Mouse (Mus musculus) cerebral cortex, adult 2 months (tissue): ENCODE data around the gene Thap2.

Experiments
- WGBS: fragments of 180-500 bp; shearing (Covaris S2); methylation state at CpG from one replicate; pipeline ENCODE4 v1.1.7; 2018; 5-methylcytosine and 5-hydroxymethylcytosine counted together

The Thap2 gene

DNA sequence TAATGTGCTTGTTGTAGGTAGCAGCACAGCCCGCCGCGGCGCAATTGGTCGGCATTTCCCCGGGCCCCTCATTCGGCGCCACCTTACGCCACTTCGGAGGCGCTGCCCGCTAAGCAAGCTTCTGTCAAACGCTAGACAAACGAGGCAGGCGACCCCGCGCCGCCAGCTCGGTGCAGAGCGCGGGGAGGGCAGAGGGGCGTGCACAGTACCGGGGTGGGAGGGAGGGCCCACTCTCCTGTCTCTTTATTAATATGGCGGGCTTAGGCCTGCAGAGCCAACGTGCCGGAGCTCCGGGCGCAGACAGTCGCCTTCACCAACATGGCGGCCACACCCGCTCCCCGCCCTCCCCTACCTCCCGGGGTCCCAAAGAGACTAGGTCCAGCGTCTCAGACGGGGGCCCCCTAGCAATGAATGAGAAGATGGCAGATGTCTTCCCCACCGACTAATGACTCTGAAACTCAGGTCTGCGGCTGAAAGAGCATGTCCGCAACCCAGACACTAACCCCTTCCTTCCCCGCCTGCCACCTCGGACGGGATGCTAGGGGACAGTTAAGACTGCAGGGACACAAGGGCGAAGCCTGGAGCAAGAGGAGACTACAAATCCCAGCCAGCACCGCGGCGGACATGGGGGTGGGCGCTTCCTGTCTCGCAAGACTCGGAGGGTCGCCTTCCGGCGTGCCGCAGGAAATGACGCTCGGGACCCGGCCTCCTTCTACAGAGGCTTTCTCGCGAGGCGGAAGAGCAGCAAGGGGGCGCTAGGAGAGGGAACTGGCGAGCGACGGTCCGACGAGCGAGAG lies at the start of gene Thap2, which contains the start of gene Zfc3h1:
Thap2 (minus strand) TSS at position 223 of the 797 bp plus-strand sequence.
Zfc3h1 (plus strand) TSS at position 739 of the 797 bp plus-strand sequence.
- under 1% methylated on average over 65 of the region's 65 CpGs for WGBS

DNA sequence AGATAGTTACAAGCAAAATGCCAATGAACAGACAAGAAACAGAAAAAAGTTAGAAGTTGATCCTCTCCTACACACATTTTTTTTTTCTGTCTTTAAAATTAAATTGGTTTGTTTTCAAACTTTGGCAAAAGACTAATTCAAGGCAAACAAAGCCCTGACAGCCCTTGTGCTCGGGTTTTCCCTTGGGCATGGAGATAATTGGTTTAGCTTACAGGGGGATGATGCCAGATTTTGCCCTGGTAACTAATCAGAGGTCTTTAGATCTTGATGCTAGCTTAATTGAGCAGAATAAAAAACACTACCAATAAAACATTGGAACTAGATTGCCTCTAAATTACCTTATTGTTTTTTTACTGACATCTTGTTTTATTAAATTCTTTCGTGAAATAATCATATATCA lies 41.1 kb upstream of the Thap2 start:
- WGBS = 64% methylated on average over 2 of the region's 2 CpGs

DNA sequence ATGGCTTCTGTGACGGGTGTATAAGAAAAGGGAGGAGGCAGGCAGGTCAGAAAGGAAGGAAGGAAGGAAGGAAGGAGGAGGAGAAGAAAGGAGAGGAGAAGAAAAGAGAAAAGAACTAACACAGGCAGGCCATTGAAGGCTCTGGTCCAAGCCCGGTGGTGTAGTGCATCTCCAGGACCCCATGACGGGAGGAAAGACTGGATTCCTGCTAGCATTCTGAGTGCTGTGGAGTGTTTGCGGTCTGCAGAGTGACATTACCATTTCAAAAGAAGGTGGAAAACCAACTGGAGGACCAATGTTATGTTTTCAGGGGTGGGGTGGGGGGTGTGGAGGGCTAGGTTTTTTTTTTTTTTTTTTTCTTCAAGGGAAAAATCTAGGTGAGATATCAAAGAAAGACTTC lies 37.7 kb upstream of the Thap2 start:
- 84% methylated on average over 4 of the region's 4 CpGs for WGBS

DNA sequence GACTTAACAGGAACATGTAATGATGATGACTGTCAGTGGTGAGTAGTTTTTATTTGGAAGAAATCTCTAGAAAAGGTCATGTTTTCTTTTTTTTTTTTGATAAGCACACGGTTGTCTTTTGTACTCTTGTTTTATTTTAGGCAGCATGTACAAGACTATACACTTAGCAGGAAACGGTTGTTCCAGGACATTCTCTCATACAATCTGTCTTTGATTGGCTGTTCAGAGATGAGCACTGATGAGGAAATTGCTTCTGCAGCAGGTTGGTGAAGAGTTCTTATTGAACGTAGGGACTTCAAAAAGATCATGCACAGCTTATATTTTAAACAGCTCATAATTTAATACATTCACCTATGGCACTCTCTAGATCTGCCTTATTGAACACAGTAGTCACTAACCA lies 29.8 kb upstream of the Thap2 start:
- 69% methylated on average over 3 of the region's 3 CpGs for WGBS

DNA sequence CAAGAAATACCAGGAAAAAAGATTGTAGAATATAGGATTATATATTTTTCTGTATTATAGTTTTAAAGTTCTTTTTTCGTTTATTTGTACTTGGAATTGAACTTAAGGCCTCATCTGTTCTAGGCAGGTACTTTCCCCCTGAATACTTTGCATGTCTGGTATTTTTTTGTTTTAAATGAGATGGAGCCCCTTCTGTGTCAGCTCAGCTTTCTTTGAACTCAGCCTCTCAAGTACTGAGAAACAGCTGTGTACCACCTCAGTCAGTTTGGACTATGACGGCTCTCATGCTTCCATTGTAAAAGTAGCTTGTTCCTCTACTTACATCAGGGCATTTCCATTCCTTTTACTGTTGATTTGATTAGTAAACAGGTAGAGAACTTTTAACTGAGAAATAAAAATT lies 29.3 kb upstream of the Thap2 start:
- WGBS = 93% methylated on average over 2 of the region's 2 CpGs

DNA sequence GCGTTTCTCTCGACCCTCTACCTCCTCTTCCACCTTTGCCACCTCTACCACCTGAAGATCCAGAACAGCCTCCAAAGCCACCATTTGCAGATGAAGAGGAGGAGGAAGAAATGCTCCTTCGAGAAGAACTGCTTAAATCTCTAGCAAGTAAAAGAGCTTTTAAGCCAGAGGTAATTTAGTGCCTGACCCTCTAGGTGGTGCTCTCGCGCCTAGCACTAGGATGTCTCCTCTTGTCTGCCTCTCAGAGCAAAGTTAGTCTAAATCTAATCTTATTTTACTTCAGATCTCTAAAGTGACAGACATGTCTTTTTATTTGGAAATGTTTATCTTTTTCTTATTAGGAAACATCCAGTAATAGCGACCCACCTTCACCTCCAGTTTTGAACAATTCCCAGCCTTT lies 22.1 kb upstream of the Thap2 start:
- WGBS = 57% methylated on average over 6 of the region's 6 CpGs

DNA sequence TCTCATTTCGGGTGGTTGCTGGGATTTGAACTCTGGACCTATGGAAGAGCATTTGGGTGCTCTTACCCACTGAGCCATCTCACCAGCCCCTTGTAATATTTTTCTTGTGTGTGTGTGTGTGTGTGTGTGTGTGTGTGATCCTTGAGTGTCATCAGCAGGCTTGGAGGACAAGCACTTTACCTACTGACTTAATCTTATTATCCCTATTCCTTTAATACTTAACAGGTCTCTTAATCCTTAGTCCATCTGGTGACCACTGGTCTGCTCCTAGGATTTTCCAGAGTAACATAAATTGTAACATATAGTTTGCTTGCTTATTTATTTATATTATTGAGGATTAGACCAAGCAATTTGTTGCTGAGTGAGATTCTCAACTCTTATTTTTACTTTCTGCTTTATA lies 7.7 kb upstream of the Thap2 start:
- 94% methylated on average over 1 of the region's 1 CpGs for WGBS

DNA sequence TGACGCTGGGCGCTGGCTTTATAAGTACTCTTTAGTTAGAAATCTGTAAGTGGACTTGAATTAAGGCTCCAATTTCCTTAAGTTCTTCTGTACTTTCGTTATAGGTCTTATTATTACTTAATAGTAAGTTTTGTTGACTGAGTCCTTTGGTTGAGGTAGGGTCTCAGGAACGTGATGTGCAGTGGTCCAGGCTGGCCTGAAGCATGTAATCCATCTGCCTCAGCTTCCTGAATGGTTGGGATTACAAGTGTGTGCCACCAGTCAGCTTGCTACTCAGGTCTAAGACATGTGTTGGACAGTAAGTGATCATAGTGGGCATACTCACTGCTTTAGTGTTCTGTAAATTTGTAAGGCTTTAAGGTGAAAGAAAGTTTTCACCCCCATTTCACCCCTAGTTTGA lies 6.8 kb upstream of the Thap2 start:
- WGBS = 94% methylated on average over 4 of the region's 4 CpGs

DNA sequence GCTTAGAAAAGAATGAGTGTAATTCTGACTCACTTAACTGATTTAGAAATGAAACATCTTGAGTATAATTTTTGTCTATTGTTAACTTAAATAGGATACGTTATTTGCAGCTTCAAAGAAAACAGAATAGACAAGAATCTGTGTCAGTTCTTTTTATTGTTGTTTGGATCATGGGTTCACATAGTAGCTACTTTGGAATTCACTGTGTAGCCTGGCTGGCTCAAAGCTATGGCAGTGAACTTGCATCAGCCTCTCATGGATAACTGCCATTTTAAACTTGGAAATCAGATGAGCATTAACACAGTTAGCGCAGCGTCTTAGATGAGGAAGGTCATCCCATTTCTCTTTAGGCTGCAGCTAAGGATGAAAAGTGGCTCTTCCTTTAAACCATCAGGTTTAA lies 3.6 kb upstream of the Thap2 start:
- 38% methylated on average over 3 of the region's 3 CpGs for WGBS

DNA sequence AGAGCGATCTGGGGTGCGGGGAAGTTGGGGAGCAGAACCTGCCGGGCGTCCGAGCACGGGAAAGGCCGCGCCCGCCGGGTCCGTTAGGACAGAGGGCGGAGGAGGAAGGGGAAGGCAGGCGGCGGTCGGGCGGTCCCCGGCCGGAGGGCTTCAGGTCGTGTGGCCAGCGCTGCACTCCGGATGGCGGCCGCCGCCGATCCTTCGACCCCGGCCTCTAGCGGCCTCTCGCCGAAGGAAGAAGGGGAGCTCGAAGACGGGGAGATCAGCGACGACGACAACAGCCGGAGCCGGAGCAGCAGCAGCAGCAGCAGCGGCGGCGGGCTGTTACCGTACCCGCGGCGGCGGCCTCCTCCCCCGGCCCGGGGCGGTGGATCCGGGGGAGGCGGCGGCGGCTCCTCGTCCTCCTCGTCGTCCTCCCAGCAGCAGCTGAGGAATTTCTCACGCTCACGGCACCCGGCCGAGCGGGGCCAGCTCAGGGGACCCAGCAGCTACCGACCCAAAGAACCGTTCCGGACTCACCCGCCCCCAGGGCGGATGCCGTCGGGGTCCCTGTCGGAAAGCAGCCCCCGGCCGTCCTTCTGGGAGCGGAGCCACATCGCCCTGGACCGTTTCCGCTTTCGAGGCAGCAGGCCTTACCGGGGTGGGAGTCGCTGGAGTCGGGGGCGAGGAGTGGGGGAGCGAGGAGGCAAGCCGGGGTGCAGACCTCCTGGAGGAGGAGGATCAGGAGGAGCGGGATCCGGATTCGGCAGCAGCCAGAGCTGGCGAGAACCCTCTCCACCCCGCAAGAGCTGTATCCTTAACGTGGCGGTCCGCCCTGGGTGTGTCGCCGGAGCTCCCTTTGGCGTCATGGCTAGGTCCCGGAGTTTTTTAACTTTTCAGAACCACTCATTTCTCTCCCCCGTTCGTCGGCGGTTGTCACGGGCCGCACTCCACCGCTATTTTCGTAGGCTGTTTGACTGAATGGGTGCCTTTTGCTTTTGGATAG lies 1.1 kb upstream of the Thap2 start:
- WGBS = under 1% methylated on average over 86 of the region's 101 CpGs

DNA sequence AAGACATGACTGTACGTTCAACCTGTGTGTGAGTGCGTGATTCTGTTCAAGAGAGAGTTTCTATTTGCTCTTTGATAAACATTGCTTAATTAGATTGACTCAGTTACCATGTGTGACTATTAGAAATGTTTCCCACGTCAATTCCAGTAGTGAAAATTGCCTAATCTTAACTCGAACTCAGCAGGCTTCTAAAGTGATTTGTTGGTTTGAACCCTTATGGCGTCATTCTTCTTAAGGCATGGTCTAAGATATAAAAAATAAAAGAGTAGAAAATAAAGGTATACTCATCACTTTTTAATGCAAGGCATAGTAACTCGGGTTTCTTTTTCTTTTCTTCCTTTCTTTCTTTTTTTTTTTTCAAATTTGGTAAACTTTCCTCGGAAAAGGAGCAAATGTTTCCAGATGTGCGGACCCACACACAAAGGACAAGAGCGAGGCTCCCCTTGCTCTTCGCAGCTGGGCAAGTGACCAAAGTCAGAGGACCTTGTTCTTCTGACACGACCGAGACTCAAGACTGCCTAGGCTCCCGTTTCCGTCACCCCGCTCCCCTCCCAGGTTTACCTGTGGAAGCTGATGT lies 511 bp downstream of the Thap2 start:
- 1% methylated on average over 15 of the region's 15 CpGs for WGBS

DNA sequence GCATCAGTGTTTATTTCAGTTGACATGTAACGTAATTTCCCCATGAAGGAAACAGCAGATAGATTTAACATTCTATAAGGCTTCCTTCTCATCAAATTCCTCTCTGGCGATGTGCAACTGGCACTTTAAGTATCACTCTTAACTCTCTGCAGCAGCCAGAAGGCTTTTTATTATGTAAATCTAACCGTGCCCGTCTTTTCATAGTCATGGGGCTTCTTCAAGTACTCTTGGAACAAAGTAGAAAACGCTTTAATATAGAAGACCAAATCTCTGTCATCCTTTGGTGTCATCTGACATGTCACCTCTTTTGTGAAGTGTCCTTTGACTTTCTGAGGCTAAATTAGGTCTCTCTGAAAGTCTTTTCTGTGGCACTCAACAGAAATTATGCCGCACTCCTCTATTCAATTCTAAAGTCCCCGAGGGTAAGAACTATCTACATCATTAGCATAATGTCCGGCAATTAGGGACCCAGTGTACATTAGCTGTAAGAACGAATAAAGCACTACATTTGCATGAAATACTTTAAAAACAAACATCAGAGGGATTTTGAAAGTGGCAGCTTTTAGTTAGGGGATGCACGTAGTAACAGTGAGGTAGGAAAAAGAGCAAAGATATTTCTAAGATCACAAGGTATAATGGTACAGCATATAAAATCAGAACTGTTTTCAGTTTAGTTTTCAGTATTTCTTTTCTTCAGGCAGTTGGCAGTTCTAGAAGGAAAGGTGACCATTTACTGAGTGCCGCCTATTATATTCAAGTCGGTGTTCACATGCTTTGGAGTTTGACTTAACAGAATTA lies 1.2 kb downstream of the Thap2 start:
- 17% methylated on average over 12 of the region's 12 CpGs for WGBS

DNA sequence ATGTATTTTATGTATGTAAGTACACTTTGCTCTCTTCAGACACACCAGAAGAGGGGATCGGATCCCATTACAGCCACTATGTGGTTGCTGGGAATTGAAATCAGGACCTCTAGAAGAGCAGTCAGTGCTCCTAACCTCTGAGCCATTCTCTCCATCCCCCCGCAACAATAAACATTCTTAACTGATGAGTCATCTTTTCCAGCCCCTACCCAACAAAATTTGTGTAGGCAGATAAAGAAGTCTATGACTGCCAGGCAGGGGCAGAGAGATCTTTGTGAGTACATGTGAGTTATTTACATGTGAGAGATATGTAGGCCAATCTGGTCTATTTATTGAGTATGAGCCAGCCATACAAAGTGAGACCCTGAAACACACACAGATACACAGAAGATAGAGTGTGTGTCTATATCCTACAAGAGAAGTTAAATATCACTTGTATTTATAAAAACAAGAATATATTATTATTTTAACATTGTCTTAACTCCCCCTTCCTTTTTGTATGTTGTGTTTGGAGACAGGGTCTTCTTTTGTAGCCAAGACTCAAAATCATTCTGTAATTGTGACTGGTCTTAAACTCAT lies 2.6 kb downstream of the Thap2 start:
- WGBS = 86% methylated on average over 2 of the region's 2 CpGs

DNA sequence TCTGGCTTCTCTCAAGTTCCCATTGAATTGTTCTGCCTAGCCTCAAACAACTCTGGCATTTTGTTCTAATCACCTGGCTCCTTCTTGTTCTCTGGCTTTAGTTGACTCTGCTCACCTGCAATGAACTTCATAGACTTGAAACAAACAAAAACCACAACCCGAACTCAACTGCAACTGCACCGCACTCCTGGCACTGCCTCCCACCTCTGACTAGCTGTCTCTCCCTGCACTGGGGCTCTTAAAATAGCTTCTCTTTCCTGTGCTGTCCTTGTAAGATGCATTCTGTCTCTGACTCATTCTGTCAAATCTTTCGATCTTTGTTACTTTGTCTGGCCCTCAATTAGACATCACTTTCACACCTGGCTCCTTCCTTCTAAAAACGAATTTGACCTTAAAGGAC lies 21.1 kb downstream of the Thap2 start:
- WGBS = 61% methylated on average over 4 of the region's 4 CpGs

DNA sequence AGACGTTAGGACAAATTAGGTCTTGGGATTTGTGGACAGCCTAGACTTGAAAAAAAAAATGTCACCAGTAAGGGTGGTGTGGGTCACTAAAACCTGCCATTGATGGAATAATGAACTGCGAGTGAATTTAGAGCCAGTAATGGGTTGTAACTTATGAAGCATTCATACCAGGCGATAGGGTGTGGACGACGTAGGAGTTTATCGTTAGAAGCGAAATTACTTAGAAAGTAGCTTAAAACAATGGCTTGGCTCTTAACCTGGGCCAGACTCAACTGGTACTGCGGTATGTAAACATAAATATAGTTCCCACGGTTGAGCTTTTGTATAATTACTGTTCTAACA lies 21.6 kb downstream of the Thap2 start:
- WGBS = 3% methylated on average over 9 of the region's 9 CpGs

DNA sequence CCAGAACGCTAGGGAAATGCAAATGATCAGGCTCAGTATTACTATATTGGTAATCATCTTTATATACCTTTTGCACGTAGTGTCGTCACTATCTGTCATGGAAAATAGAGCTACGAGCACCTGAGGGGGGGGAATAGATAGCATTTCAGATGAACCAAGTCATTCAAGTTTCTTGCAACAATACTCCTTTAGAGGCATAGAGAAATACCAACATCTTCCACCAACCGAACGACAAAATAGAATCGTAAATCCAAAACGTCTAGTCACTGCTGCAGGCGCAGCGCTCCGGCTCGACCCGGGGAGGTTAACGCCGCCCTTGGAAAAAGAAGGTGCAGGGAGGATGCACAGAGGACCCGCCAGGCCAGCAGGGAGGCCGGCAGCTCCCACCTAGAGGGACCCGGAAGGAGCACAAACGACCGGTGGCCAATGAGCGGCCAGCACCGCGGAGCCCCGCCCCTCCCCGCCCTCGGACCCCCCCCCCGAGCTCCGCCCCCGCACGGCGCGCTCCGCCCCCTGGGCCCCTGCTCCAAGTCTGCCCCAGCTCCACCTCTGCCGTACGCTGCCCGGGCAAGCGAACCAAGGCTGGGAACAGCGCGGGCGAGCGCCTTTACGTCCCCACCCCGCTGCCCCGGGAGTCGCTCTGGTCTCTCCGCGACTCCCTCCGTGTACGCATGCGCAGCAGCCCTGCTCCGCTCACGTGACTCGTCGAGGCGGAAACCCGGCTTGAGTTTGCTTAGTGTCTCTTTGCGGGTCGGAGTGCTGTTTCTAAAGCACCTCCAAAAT lies 22.2 kb downstream of the Thap2 start, which contains the start of gene Tmem19:
Tmem19 (minus strand) TSS at position 662 of the 783 bp plus-strand sequence.
- 1% methylated on average over 54 of the region's 58 CpGs for WGBS

DNA sequence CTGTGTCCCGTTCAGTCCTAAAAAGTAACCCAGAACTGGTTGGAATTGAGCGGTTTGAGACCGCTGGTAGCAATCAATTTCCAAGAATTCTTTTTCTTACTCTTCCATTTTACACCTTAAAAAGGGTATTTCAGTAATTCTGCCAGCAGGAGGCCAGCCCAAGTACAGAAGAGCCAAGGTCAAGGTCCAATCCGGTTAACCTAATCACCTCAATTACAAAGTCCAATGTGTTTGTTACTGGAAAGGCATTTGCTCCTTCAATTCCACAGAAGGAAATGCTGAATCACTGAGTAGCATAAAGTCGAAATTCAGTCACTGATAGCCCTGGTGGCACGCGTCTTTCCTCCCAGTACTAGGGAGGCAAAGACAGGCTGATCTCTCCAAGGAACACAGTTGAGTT lies 25.2 kb downstream of the Thap2 start:
- 93% methylated on average over 7 of the region's 7 CpGs for WGBS

DNA sequence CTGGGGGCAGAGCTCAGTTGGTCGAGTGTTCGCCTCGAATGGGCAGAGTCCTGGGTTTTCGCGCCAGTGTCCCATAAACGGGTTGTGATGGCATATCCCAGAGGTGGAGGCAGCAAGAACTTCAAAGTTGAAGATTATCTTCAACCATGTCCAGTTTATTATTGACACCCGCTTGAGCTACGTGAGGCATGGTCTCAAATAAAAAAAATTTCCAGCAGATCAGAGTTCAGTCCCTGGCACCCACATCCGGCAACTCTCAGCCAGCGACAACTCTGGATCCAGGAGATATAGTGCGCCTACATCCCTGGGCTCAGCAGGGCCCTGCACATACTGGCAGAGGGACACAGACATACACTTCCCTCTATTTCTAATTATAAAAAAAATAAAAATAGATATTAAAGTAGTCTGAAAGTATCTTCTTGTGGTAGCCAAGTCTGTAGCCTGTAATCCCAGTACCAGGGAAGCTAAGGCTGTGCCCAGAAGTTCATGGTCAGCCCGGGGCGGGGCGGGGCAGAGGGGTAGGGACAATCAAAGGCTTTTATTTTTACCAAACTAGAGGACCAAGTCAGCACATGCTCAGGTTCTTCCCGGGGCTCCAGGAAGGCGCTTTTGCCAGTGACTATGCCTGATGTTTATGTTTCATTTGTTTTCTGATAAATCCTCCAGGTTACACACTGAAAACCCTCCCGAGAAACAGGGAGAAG lies 25.9 kb downstream of the Thap2 start:
- 94% methylated on average over 17 of the region's 17 CpGs for WGBS

DNA sequence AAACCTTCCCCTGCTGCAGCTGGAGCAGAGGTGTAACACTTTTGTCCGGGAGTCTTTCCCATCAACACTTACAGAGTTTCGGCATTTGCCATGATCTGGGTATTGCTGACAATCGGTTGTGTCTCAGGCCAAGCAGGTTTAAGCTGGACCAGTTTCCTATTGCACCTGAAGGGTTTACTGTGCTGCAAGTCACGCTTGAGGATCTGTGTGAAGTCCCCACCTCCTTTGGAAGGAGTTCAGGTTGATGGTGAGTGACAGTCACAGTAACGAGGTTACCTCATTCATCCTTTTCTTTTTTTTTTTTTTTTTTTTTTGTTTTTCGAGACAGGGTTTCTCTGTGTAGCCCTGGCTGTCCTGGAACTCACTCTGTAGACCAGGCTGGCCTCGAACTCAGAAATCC lies 28.1 kb downstream of the Thap2 start:
- 86% methylated on average over 6 of the region's 7 CpGs for WGBS

DNA sequence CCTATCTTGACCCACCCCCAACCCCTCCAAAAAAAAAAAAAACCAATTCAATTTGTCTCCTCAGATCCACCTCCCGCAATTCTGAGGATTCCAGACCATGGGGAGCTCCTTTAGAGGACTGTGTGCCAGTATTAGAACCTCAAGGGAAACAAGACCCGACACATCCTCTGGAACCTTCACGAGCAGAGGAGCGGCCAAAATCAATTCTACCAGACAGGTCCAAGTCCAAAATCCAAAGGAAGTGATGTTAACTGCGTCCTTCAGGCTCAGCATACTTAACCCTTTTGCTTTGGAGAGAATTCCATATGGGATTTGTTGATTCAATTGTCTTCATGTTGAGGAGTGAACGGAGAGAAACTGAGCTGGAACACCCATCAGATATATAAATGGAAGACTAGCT lies 29.2 kb downstream of the Thap2 start:
- WGBS = 91% methylated on average over 6 of the region's 6 CpGs
